Mouse (Mus musculus): ENCODE results near the gene St3gal4.

Gene St3gal4

GRCm38 (mm10) chr9:35127561-35127960, 8.5 kb upstream of the St3gal4 start:
- no peak for DNase-seq

- no peak for DNase-seq
These were observed 8.1 kb upstream of the St3gal4 start for GRCm38 (mm10) chr9:35127147-35127546.

GRCm38 (mm10) chr9:35124678-35124955, 5.5 kb upstream of the St3gal4 start:
- DNase-seq = no peak

- DNase-seq = no peak
These were observed 5.0 kb upstream of the St3gal4 start for GRCm38 (mm10) chr9:35123804-35124677.

GRCm38 (mm10) chr9:35123456-35123803, 4.4 kb upstream of the St3gal4 start:
- no peak for DNase-seq

- DNase-seq = no peak
These were observed 3.6 kb upstream of the St3gal4 start for GRCm38 (mm10) chr9:35122551-35123266.

- no peak for DNase-seq
These were observed 505 bp downstream of the St3gal4 start for GRCm38 (mm10) chr9:35118563-35118962.

- peak; percentile 38 for DNase-seq
These were observed 1.4 kb downstream of the St3gal4 start for GRCm38 (mm10) chr9:35117384-35118295.

GRCm38 (mm10) chr9:35116391-35117381, 2.4 kb downstream of the St3gal4 start:
- DNase-seq = peak; percentile 82

- no peak for DNase-seq
These were observed 3.3 kb downstream of the St3gal4 start for GRCm38 (mm10) chr9:35115804-35116203.

- no peak for DNase-seq
These were observed 3.8 kb downstream of the St3gal4 start for GRCm38 (mm10) chr9:35115299-35115698.

GRCm38 (mm10) chr9:35114234-35114633, 4.8 kb downstream of the St3gal4 start:
- DNase-seq = no peak

GRCm38 (mm10) chr9:35111941-35112595, 7.0 kb downstream of the St3gal4 start:
- DNase-seq = peak; percentile 52

- DNase-seq = no peak
These were observed 7.6 kb downstream of the St3gal4 start for GRCm38 (mm10) chr9:35111446-35111845.

- DNase-seq = no peak
These were observed 8.5 kb downstream of the St3gal4 start for GRCm38 (mm10) chr9:35110567-35110966.

- no peak for DNase-seq
These were observed 9.0 kb downstream of the St3gal4 start for GRCm38 (mm10) chr9:35110051-35110450.

GRCm38 (mm10) chr9:35108916-35109315, 10.2 kb downstream of the St3gal4 start:
- DNase-seq = peak; percentile 79

- peak; percentile 74 for DNase-seq
These were observed 11.0 kb downstream of the St3gal4 start for GRCm38 (mm10) chr9:35108066-35108465.

- no peak for DNase-seq
These were observed 11.7 kb downstream of the St3gal4 start for GRCm38 (mm10) chr9:35107396-35107795.

- DNase-seq = peak; percentile 6
These were observed 12.9 kb downstream of the St3gal4 start for GRCm38 (mm10) chr9:35105884-35106880.

Data from cerebellum, adult 9-11 months (tissue).